Mouse (Mus musculus): ENCODE results near the gene Vsig2. TPM values are rescaled to one million over a fixed set of nuclear protein-coding genes. Genes with fewer than 3 reads are reported as not detected.

Gene Vsig2
- polyA plus RNA-seq, 1 experiment from 2014 or later: 0.85 TPM

GRCm38 (mm10) chr9:37552536-37553293 is 13.7 kb downstream of the Vsig2 start, which contains the start of gene Nrgn:
Gene Nrgn (minus strand): TSS chr9:37552904.
- H3K9ac ChIP-seq (ENCODE audit: low read depth, low read length): peak within 1 kb of the TSS; percentile 42
- peak within 1 kb of the TSS; percentile 84 for H3K4me2 ChIP-seq (replicated peaks; ENCODE audit: low read depth, low read length)
- H3K4me3 ChIP-seq (ENCODE audit: low read depth, low read length): peak within 1 kb of the TSS; percentile 37
- DNase-seq (ENCODE audit: low spot score) (peak; percentile 83), ATAC-seq (ENCODE audit: low FRiP score) (peak; percentile 91)
- H3K27me3 ChIP-seq (ENCODE audit: control insufficient read depth, insufficient read depth, low read length): peaks cover 36% of the 10 kb centered on the region
- H3K27ac ChIP-seq (ENCODE audit: low read depth, low read length): no peak within 1 kb of the TSS
- H3K36me3 ChIP-seq (ENCODE audit: control insufficient read depth, insufficient read depth, low read length): no peaks in the 10 kb centered on the region
- 5% methylated on average over 31 of the region's 31 CpGs for WGBS
- H3K9me3 ChIP-seq (ENCODE audit: control insufficient read depth, low read length): no peaks in the 10 kb centered on the region
- peaks cover 4% of the 10 kb centered on the region for H3K4me1 ChIP-seq (replicated peaks; ENCODE audit: control insufficient read depth, insufficient read depth, low read length)

GRCm38 (mm10) chr9:37554279-37554678 is 15.2 kb downstream of the Vsig2 start:
- Histone ChIP-seq H3K9ac (ENCODE audit: low read depth, low read length) (no peak overlapping the region), H3K4me2 (replicated peaks; ENCODE audit: low read depth, low read length) (no peak overlapping the region), H3K4me3 (ENCODE audit: low read depth, low read length) (no peak overlapping the region), H3K36me3 (ENCODE audit: control insufficient read depth, insufficient read depth, low read length) (no peaks in the 10 kb centered on the region), H3K27me3 (ENCODE audit: control insufficient read depth, insufficient read depth, low read length) (peaks cover 33% of the 10 kb centered on the region), H3K4me1 (replicated peaks; ENCODE audit: control insufficient read depth, insufficient read depth, low read length) (peaks cover 4% of the 10 kb centered on the region), H3K27ac (ENCODE audit: low read depth, low read length) (no peak overlapping the region), H3K9me3 (ENCODE audit: control insufficient read depth, low read length) (no peaks in the 10 kb centered on the region)
- 73% methylated on average over 1 of the region's 1 CpGs for WGBS
- ATAC-seq (ENCODE audit: low FRiP score) (no peak), DNase-seq (ENCODE audit: low spot score) (no peak)

DNA sequence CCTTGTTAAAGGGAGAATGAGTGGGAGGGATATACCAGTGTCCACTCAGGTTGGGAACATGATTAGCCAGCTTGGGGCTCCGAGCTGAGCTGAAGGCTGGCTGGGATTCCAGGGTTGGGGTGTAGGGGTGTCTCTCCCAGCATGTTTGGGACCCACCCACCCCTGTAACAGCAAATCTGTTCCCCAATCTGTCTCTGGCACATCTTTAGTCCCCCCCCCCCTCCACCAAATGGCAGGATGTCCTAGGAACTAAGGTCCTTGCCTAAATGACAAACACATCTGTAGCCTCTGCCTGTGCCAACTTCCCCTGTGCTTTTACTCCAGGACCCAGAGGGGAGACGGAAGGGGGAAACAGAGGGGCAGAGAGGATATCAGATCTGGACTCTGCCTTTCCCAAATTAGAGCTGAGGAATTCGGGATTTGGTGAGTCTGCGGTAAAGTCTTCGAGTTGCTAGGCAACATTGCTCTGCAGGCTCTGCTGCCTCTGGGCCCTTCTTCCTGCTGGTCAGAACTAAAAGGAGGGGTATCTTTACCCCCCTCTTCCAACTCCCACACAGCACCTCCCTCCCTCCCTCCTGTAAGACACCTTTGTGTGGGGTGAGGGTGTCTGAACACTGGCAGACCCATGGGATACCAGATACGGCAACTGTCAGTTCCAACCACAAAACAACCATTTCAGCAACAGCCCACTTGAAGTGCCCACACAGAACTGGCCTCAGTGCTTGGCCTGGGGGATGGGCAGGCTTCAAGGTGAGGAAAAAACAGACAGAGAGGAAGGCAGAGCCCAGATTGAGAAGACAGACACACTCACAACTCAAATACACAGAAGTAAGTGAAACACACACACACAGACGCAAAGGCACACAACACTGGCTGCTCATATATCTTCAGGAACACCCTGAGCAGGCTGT is 16.0 kb downstream of the Vsig2 start, which contains the start of gene Siae:
Siae (plus strand) TSS at position 861 of the 911 bp plus-strand sequence.
- Histone ChIP-seq H3K27ac (ENCODE audit: low read depth, low read length) (no peak within 1 kb of the TSS), H3K36me3 (ENCODE audit: control insufficient read depth, insufficient read depth, low read length) (no peaks in the 10 kb centered on the region), H3K4me3 (ENCODE audit: low read depth, low read length) (no peak within 1 kb of the TSS), H3K9me3 (ENCODE audit: control insufficient read depth, low read length) (no peaks in the 10 kb centered on the region), H3K4me2 (replicated peaks; ENCODE audit: low read depth, low read length) (no peak within 1 kb of the TSS), H3K27me3 (ENCODE audit: control insufficient read depth, insufficient read depth, low read length) (peaks cover 28% of the 10 kb centered on the region), H3K4me1 (replicated peaks; ENCODE audit: control insufficient read depth, insufficient read depth, low read length) (peaks cover 4% of the 10 kb centered on the region), H3K9ac (ENCODE audit: low read depth, low read length) (no peak within 1 kb of the TSS)
- WGBS: 33% methylated on average over 7 of the region's 7 CpGs
- ATAC-seq (ENCODE audit: low FRiP score): no peak
- DNase-seq (ENCODE audit: low spot score): no peak

- DNase-seq (ENCODE audit: low spot score) (no peak), ATAC-seq (ENCODE audit: low FRiP score) (no peak)
- Histone ChIP-seq H3K4me1 (replicated peaks; ENCODE audit: control insufficient read depth, insufficient read depth, low read length) (peaks cover 4% of the 10 kb centered on the region), H3K9me3 (ENCODE audit: control insufficient read depth, low read length) (no peaks in the 10 kb centered on the region), H3K4me2 (replicated peaks; ENCODE audit: low read depth, low read length) (no peak overlapping the region), H3K9ac (ENCODE audit: low read depth, low read length) (no peak overlapping the region), H3K36me3 (ENCODE audit: control insufficient read depth, insufficient read depth, low read length) (no peaks in the 10 kb centered on the region), H3K27me3 (ENCODE audit: control insufficient read depth, insufficient read depth, low read length) (peaks cover 23% of the 10 kb centered on the region), H3K27ac (ENCODE audit: low read depth, low read length) (no peak overlapping the region), H3K4me3 (ENCODE audit: low read depth, low read length) (no peak overlapping the region)
- 77% methylated on average over 3 of the region's 3 CpGs for WGBS
These were observed 17.3 kb downstream of the Vsig2 start for GRCm38 (mm10) chr9:37556366-37556765.

DNA sequence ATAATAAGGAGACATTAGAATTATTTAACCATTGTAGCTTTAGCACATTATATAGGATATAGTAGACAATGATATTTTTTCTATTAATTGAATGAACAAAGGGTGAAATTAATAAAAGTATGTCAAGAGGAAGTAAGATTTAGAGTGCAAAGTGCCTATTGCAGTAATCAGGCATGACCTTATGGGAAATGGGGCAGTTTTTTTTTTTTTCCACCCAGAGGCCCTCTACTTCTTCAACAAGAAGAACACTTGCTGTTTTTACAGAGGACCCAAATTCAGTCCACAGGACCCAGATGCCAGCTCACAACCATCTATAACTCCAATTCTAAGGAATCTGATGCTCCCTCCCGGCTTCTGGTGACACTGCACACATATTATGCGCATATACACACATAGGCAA is 21.6 kb downstream of the Vsig2 start:
- no peaks in the 10 kb centered on the region for H3K36me3 ChIP-seq (ENCODE audit: control insufficient read depth, insufficient read depth, low read length)

DNA sequence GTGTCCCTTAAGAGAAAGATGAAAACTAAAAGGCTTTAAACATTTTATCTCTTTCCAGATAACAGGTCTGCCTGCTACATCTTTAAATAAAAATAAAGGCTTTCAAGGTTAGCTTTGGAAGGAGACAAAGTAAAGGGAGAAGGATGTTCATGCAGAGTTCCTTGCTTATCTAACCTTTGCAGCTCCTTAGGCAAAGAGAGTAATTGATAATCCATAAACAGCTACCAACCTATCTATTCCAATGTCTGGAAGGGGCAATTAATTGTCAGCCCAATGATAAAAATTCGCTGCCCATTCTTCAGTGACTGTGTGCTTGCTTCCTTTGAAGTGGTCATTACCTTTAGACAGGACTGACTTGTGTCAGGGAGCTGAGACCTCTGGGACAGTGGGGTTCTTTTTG is 24.8 kb downstream of the Vsig2 start:
- Histone ChIP-seq H3K9ac (ENCODE audit: low read depth, low read length) (no peak overlapping the region), H3K27ac (ENCODE audit: low read depth, low read length) (no peak overlapping the region), H3K27me3 (ENCODE audit: control insufficient read depth, insufficient read depth, low read length) (no peaks in the 10 kb centered on the region), H3K4me3 (ENCODE audit: low read depth, low read length) (no peak overlapping the region), H3K4me2 (replicated peaks; ENCODE audit: low read depth, low read length) (no peak overlapping the region), H3K36me3 (ENCODE audit: control insufficient read depth, insufficient read depth, low read length) (no peaks in the 10 kb centered on the region), H3K4me1 (replicated peaks; ENCODE audit: control insufficient read depth, insufficient read depth, low read length) (no peaks in the 10 kb centered on the region; the same call in 1 of the 2 replicates), H3K9me3 (ENCODE audit: control insufficient read depth, low read length) (no peaks in the 10 kb centered on the region)
- ATAC-seq (ENCODE audit: low FRiP score) (no peak), DNase-seq (ENCODE audit: low spot score) (no peak)
- 63% methylated on average over 1 of the region's 1 CpGs for WGBS

More for the DNA sequence above, 21.6 kb downstream of the Vsig2 start:
- H3K4me1 ChIP-seq (replicated peaks; ENCODE audit: control insufficient read depth, insufficient read depth, low read length): no peaks in the 10 kb centered on the region
- H3K27me3 ChIP-seq (ENCODE audit: control insufficient read depth, insufficient read depth, low read length): no peaks in the 10 kb centered on the region
- no peak for DNase-seq (ENCODE audit: low spot score)
- no peak for ATAC-seq (ENCODE audit: low FRiP score)
- H3K9me3 ChIP-seq (ENCODE audit: control insufficient read depth, low read length): no peaks in the 10 kb centered on the region
- H3K4me3 ChIP-seq (ENCODE audit: low read depth, low read length): no peak overlapping the region
- no peak overlapping the region for H3K4me2 ChIP-seq (replicated peaks; ENCODE audit: low read depth, low read length)
- WGBS: 89% methylated on average over 2 of the region's 2 CpGs
- H3K9ac ChIP-seq (ENCODE audit: low read depth, low read length): no peak overlapping the region
- no peak overlapping the region for H3K27ac ChIP-seq (ENCODE audit: low read depth, low read length)

DNA sequence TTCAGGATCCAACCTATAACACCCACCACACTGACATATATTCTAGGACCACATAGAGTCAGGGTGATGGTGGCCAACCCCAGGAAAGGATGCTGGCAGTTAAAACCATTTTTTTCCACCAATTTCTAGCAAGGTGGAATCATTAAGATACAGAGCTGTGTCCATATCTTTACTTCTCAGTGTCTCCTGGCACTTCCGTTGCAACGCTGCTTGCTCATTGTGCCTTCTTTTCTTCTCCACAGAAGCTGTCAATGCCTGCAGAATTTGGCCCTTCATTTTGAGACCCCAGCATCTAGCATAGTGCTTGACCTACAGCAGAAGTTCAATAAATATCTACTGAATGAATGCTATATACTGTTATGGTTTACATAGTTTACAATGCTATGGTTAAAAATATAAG is 28.0 kb downstream of the Vsig2 start:
- no peak overlapping the region for H3K4me3 ChIP-seq (ENCODE audit: low read depth, low read length)
- WGBS: 95% methylated on average over 2 of the region's 2 CpGs
- no peak for ATAC-seq (ENCODE audit: low FRiP score)

GRCm38 (mm10) chr9:37567454-37567853 is 28.4 kb downstream of the Vsig2 start:
- DNase-seq (ENCODE audit: low spot score) (no peak), ATAC-seq (ENCODE audit: low FRiP score) (no peak)
- H3K4me3 ChIP-seq (ENCODE audit: low read depth, low read length): no peak overlapping the region
- H3K9me3 ChIP-seq (ENCODE audit: control insufficient read depth, low read length): no peaks in the 10 kb centered on the region
- H3K4me1 ChIP-seq (replicated peaks; ENCODE audit: control insufficient read depth, insufficient read depth, low read length): no peaks in the 10 kb centered on the region; the same call in 1 of the 2 replicates
- WGBS: 60% methylated on average over 5 of the region's 5 CpGs
- H3K36me3 ChIP-seq (ENCODE audit: control insufficient read depth, insufficient read depth, low read length): no peaks in the 10 kb centered on the region
- no peak overlapping the region for H3K4me2 ChIP-seq (replicated peaks; ENCODE audit: low read depth, low read length)
- H3K27me3 ChIP-seq (ENCODE audit: control insufficient read depth, insufficient read depth, low read length): no peaks in the 10 kb centered on the region
- H3K9ac ChIP-seq (ENCODE audit: low read depth, low read length): no peak overlapping the region
- no peak overlapping the region for H3K27ac ChIP-seq (ENCODE audit: low read depth, low read length)

More for the DNA sequence above, 28.0 kb downstream of the Vsig2 start:
- Histone ChIP-seq H3K27me3 (ENCODE audit: control insufficient read depth, insufficient read depth, low read length) (no peaks in the 10 kb centered on the region), H3K9me3 (ENCODE audit: control insufficient read depth, low read length) (no peaks in the 10 kb centered on the region), H3K4me2 (replicated peaks; ENCODE audit: low read depth, low read length) (no peak overlapping the region), H3K27ac (ENCODE audit: low read depth, low read length) (no peak overlapping the region), H3K9ac (ENCODE audit: low read depth, low read length) (no peak overlapping the region), H3K36me3 (ENCODE audit: control insufficient read depth, insufficient read depth, low read length) (no peaks in the 10 kb centered on the region), H3K4me1 (replicated peaks; ENCODE audit: control insufficient read depth, insufficient read depth, low read length) (no peaks in the 10 kb centered on the region; the same call in 1 of the 2 replicates)
- no peak for DNase-seq (ENCODE audit: low spot score)

Data from hindbrain, embryonic 11.5 days (tissue).